Mouse (Mus musculus) myocyte (in vitro differentiated cells): Measurements from ENCODE around the gene Urad.

Experiments
- MYOD1 ChIP-seq, 3 experiments: IDR thresholded peaks; one replicate each; pipeline ENCODE4 v1.6.1; 2011; ENCODE audit warnings: control low read depth in 2 of 3, low read depth in 2 of 3, mild to moderate bottlenecking in 2 of 3, moderate library complexity in 1 of 3; ENCODE audit not compliant: insufficient read length in 2 of 3, control insufficient read depth in 1 of 3
- POLR2A ChIP-seq: IDR thresholded peaks from one replicate; pipeline ENCODE4 v1.6.1; 2011; ENCODE audit warnings: low read depth, mild to moderate bottlenecking, control low read depth, moderate library complexity; ENCODE audit not compliant: insufficient read length
- REST ChIP-seq: IDR thresholded peaks from one replicate; pipeline ENCODE4 v1.6.1; 2011; ENCODE audit warnings: mild to moderate bottlenecking, control low read depth, moderate library complexity; ENCODE audit not compliant: insufficient read depth, insufficient read length
- TCF3 ChIP-seq: IDR thresholded peaks from one replicate; pipeline ENCODE4 v1.6.1; 2011; ENCODE audit warnings: low read depth, control low read depth; ENCODE audit not compliant: insufficient read length

- TF ChIP-seq POLR2A: no peak
- no peak for TF ChIP-seq REST
- no peak for TF ChIP-seq MYOD1 (IDR thresholded peaks at IDR 0.05; ENCODE audit: control insufficient read depth in 1 of 3, insufficient read length in 2 of 3, low read depth in 2 of 3)
- TF ChIP-seq TCF3: no peak
Measured at GRCm38 (mm10) chr5:147319653-147320052, 2.6 kb downstream of the Urad start.
